19 mouse cellular contexts compared by ENCODE assay signal in genomic region chr8:61628938-61629630, GRCm38 (mm10).
A peak's percentile ranks its signal among the peaks of the same experiment; 100 is the strongest.
DNase-seq lines count a peak whose midpoint lies in the region; ATAC-seq and TF ChIP-seq lines count a peak whose summit lies in the region.
"Had no signal": no experiment of that assay in that cellular context is flagged by ENCODE, and none has a peak within 500 bp of the region (broad histone marks: within the 10 kb centered on the region; RNA-seq: fewer than 3 reads in every experiment).

No protein-coding gene starts in this region.

- no peaks in the 10 kb centered on the region for H3K9me3 ChIP-seq in midbrain, embryonic 10.5 days (replicated peaks)
- no peaks in the 10 kb centered on the region for H3K9me3 ChIP-seq in midbrain, embryonic 11.5 days (ENCODE audit: control insufficient read depth, low read length)
- H3K9me3 ChIP-seq in embryonic facial prominence, embryonic 10.5 days = no peaks in the 10 kb centered on the region
- H3K9me3 ChIP-seq in hindbrain, embryonic 14.5 days (ENCODE audit: control insufficient read depth, low read length) = no peaks in the 10 kb centered on the region
- no peaks in the 10 kb centered on the region for H3K9me3 ChIP-seq in midbrain, postnatal 0 days (ENCODE audit: low read length)
- H3K9me3 ChIP-seq: embryonic facial prominence, embryonic 13.5 days; lung, embryonic 15.5 days; megakaryocyte, embryonic 14.5 days had no signal

- no peak overlapping the region for H3K4me3 ChIP-seq in midbrain, embryonic 10.5 days
- no peak overlapping the region for H3K4me3 ChIP-seq in midbrain, embryonic 11.5 days (ENCODE audit: low read depth, low read length)
- H3K4me3 ChIP-seq in embryonic facial prominence, embryonic 10.5 days = no peak overlapping the region
- H3K4me3 ChIP-seq in hindbrain, embryonic 14.5 days (replicated peaks; ENCODE audit: low read length) = no peak overlapping the region
- no peak overlapping the region for H3K4me3 ChIP-seq in midbrain, postnatal 0 days (ENCODE audit: low read depth, low read length)
- H3K4me3 ChIP-seq: embryonic facial prominence, embryonic 13.5 days; lung, embryonic 15.5 days; megakaryocyte, embryonic 14.5 days had no signal

- peaks cover 15% of the 10 kb centered on the region for H3K4me1 ChIP-seq in midbrain, embryonic 10.5 days
- H3K4me1 ChIP-seq in midbrain, embryonic 11.5 days (ENCODE audit: control insufficient read depth, insufficient read depth, low read length) = peaks cover 1% of the 10 kb centered on the region; the same call in 1 of the 2 replicates
- peaks cover 17% of the 10 kb centered on the region for H3K4me1 ChIP-seq in embryonic facial prominence, embryonic 10.5 days
- no peaks in the 10 kb centered on the region for H3K4me1 ChIP-seq in hindbrain, embryonic 14.5 days (replicated peaks; ENCODE audit: control insufficient read depth, insufficient read depth, low read length)
- no peaks in the 10 kb centered on the region for H3K4me1 ChIP-seq in midbrain, postnatal 0 days (ENCODE audit: insufficient read depth, low read length)

- DNase-seq in midbrain, embryonic 10.5 days (ENCODE audit: low spot score) = no peak
- DNase-seq in midbrain, embryonic 11.5 days (ENCODE audit: low spot score, missing footprints) = no peak
- no peak for DNase-seq in embryonic facial prominence, embryonic 10.5 days (ENCODE audit: low spot score)
- peak; percentile 37 for DNase-seq in hindbrain, embryonic 14.5 days (ENCODE audit: low spot score)
- DNase-seq in midbrain, postnatal 0 days (ENCODE audit: low spot score) = peak; percentile 57
- no peak for DNase-seq in thymus, postnatal 4 days
- no peak for DNase-seq in gastrocnemius, postnatal 10 days
- DNase-seq in cerebellum, adult 11 months = no peak
- DNase-seq: cerebellum, postnatal 36 days; heart, postnatal 10 days; kidney, postnatal 10 days; liver; retina, postnatal 1 day; thymus, postnatal 36 days had no signal

- no peak overlapping the region for H3K4me2 ChIP-seq in midbrain, embryonic 11.5 days
- no peak overlapping the region for H3K4me2 ChIP-seq in hindbrain, embryonic 14.5 days (replicated peaks)
- H3K4me2 ChIP-seq in midbrain, postnatal 0 days (ENCODE audit: low read depth, low read length, poor library complexity, severe bottlenecking) = no peak overlapping the region
- H3K4me2 ChIP-seq: embryonic facial prominence, embryonic 13.5 days; lung, embryonic 15.5 days had no signal

- no peak overlapping the region for H3K9ac ChIP-seq in midbrain, embryonic 11.5 days (ENCODE audit: low read length)
- H3K9ac ChIP-seq in hindbrain, embryonic 14.5 days = no peak overlapping the region
- H3K9ac ChIP-seq in midbrain, postnatal 0 days (replicated peaks; ENCODE audit: low read length, poor library complexity, severe bottlenecking) = no peak overlapping the region
- H3K9ac ChIP-seq: embryonic facial prominence, embryonic 13.5 days; lung, embryonic 15.5 days had no signal

- 81% methylated on average over 3 of the region's 3 CpGs for WGBS in midbrain, embryonic 10.5 days
- 81% methylated on average over 3 of the region's 3 CpGs for WGBS in midbrain, embryonic 11.5 days
- WGBS in embryonic facial prominence, embryonic 10.5 days = 81% methylated on average over 3 of the region's 3 CpGs
- WGBS in hindbrain, embryonic 14.5 days = 82% methylated on average over 3 of the region's 3 CpGs
- 82% methylated on average over 3 of the region's 3 CpGs for whole genome bisulfite sequencing in midbrain, postnatal 0 days

- no peak for ATAC-seq in midbrain, embryonic 11.5 days (ENCODE audit: low FRiP score)
- ATAC-seq in hindbrain, embryonic 14.5 days (ENCODE audit: low FRiP score) = peak; percentile 78
- no peak for ATAC-seq in midbrain, postnatal 0 days (ENCODE audit: low FRiP score)
- ATAC-seq: intestine, embryonic 16.5 days had no signal

- H3K36me3 ChIP-seq in midbrain, embryonic 10.5 days = no peaks in the 10 kb centered on the region
- H3K36me3 ChIP-seq in midbrain, embryonic 11.5 days (ENCODE audit: control insufficient read depth, insufficient read depth, low read length) = no peaks in the 10 kb centered on the region
- H3K36me3 ChIP-seq in embryonic facial prominence, embryonic 10.5 days (replicated peaks) = no peaks in the 10 kb centered on the region
- H3K36me3 ChIP-seq in hindbrain, embryonic 14.5 days (replicated peaks; ENCODE audit: control insufficient read depth, insufficient read depth) = no peaks in the 10 kb centered on the region
- H3K36me3 ChIP-seq in midbrain, postnatal 0 days (ENCODE audit: insufficient read depth, low read length) = no peaks in the 10 kb centered on the region
- H3K36me3 ChIP-seq: lung, embryonic 15.5 days had no signal

- no peaks in the 10 kb centered on the region for H3K27me3 ChIP-seq in midbrain, embryonic 10.5 days (ENCODE audit: low read depth, poor library complexity, severe bottlenecking)
- no peaks in the 10 kb centered on the region for H3K27me3 ChIP-seq in midbrain, embryonic 11.5 days (ENCODE audit: control insufficient read depth, insufficient read depth, low read length)
- no peaks in the 10 kb centered on the region for H3K27me3 ChIP-seq in embryonic facial prominence, embryonic 10.5 days (replicated peaks; ENCODE audit: low read depth, poor library complexity, severe bottlenecking)
- no peaks in the 10 kb centered on the region for H3K27me3 ChIP-seq in hindbrain, embryonic 14.5 days (ENCODE audit: control insufficient read depth, insufficient read depth, low read length)
- H3K27me3 ChIP-seq in midbrain, postnatal 0 days (ENCODE audit: insufficient read depth, low read length) = no peaks in the 10 kb centered on the region
- H3K27me3 ChIP-seq: embryonic facial prominence, embryonic 13.5 days; lung, embryonic 15.5 days had no signal

- no peak for TF ChIP-seq CTCF in midbrain, postnatal 0 days (IDR thresholded peaks at IDR 0.05)

- peak overlapping the region; percentile 30 for H3K27ac ChIP-seq in midbrain, embryonic 10.5 days (replicated peaks)
- no peak overlapping the region for H3K27ac ChIP-seq in midbrain, embryonic 11.5 days (ENCODE audit: low read depth, low read length)
- H3K27ac ChIP-seq in embryonic facial prominence, embryonic 10.5 days (replicated peaks) = peak overlapping the region; percentile 40
- no peak overlapping the region for H3K27ac ChIP-seq in hindbrain, embryonic 14.5 days
- H3K27ac ChIP-seq in midbrain, postnatal 0 days (ENCODE audit: low read depth, low read length) = no peak overlapping the region
- H3K27ac ChIP-seq: embryonic facial prominence, embryonic 13.5 days; lung, embryonic 15.5 days; stomach, postnatal 0 days had no signal

Comparison
In these comparisons a context has a peak if more than half of its experiments do, and no peak if none do; other contexts are left out.
1. DNase-seq: peak in hindbrain, embryonic 14.5 days (single experiment) and midbrain, postnatal 0 days (single experiment); none in midbrain, embryonic 10.5 days (single experiment), midbrain, embryonic 11.5 days (single experiment), embryonic facial prominence, embryonic 10.5 days (single experiment), thymus, postnatal 4 days (single experiment), gastrocnemius, postnatal 10 days (single experiment) and cerebellum, adult 11 months (single experiment).
2. H3K27ac ChIP-seq: peak in midbrain, embryonic 10.5 days (single experiment) and embryonic facial prominence, embryonic 10.5 days (single experiment); none in midbrain, embryonic 11.5 days (single experiment), hindbrain, embryonic 14.5 days (single experiment) and midbrain, postnatal 0 days (single experiment).